Mouse (Mus musculus): Measurements from ENCODE around the gene Mycbp2. TPM values are rescaled to one million over a fixed set of nuclear protein-coding genes. Genes with fewer than 3 reads are reported as not detected.

Gene Mycbp2
- polyA plus RNA-seq, 1 experiment from 2014 or later = 38.0 TPM

Other genes starting within 250 kb of the Mycbp2 start
- 26.9 and 28.1 TPM in 2 replicates for gene Fbxl3, start 247.2 kb downstream of the Mycbp2 start, polyA plus RNA-seq (2014; fragmentation: Nextera tagmentation; extraction: Ambion mirVana)
- gene Scel, start 166.5 kb upstream of the Mycbp2 start, polyA plus RNA-seq (2014; fragmentation: Nextera tagmentation; extraction: Ambion mirVana) = 0.18 and 0.23 TPM in 2 replicates

Measured in forebrain, embryonic 14.5 days (tissue).